Mouse (Mus musculus): ENCODE results near the gene Rpl36.

DNA sequence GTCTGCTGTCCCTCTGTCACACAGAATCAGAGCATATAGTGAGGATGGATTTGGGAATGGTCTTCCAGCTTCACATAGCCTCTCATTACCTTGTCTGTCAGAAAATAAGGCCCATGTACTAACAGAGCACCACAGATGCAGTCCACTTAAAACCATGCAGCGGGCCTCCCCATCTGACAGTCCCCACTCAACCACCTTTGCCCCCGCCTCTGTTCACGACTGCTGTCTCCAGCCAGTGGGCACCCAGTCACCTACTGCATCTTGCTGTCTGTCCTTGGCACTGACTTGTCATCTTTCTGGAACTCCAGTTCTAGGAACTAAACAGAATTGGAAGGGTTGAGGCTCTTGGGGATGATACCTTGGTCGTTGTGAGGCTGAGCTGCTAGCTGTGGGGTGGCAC is 24.3 kb upstream of the Rpl36 start:
- TF ChIP-seq POLR2A (IDR thresholded peaks at IDR 0.05; ENCODE audit: low read depth, low read length) = no peak
- TF ChIP-seq CTCF (IDR thresholded peaks at IDR 0.05; ENCODE audit: extremely low read depth, insufficient read length, insufficient replicate concordance, low read depth, low read length) = no peak

All from small intestine, adult 2 months (tissue).